Mouse (Mus musculus) spleen, adult 2 months (tissue): ENCODE measurements around the gene Olfr211.

ENCODE experiments used
- CTCF ChIP-seq: fragments of 200-500 bp; IDR thresholded peaks from 2 replicates; pipeline ENCODE4 v1.5.1; 2011; ENCODE audit warnings: mild to moderate bottlenecking, inconsistent platforms; ENCODE audit not compliant: insufficient read depth, insufficient read length, insufficient replicate concordance; ENCODE audit errors: extremely low read depth
- POLR2A ChIP-seq: fragments of 200-500 bp; IDR thresholded peaks from 2 replicates; pipeline ENCODE4 v1.6.1; 2011; ENCODE audit warnings: low read depth, low read length, inconsistent platforms

- TF ChIP-seq POLR2A: no peak
- no peak for TF ChIP-seq CTCF
These were observed 48.4 kb upstream of the Olfr211 start for GRCm38 (mm10) chr6:116440447-116440846.
